Mouse (Mus musculus): ENCODE data around the gene D430041D05Rik. TPM values are rescaled to one million over a fixed set of nuclear protein-coding genes. Genes with fewer than 3 reads are reported as not detected.
"Not testable (repeated sequence)": the region's sequence is repeated elsewhere in the genome, so short reads cannot be mapped to it uniquely, and the experiment has no call there.

Gene D430041D05Rik
- total RNA-seq, 2 experiments from 2014 or later = 0.12 to 0.24 TPM

DNA sequence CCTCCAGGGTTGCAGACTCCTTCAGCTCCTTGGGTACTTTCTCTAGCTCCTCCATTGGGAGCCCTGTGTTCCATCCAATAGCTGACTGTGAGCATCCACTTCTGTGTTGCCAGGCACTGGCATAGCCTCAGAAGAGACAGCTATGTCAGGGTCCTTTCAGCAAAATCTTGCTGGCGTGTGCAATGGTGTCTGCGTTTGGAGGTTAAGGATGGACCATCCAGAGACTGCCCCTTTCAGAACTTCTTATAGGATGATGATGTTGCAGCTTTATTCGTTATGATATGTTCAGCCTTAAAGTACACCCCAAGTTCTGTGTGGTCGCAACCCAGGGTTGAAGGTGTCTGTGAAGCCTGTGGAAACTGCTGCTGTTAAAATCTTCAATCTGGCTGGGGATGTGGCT is 313.4 kb downstream of the D430041D05Rik start:
- DNase-seq; intact Hi-C loops (cut with DNase I): not testable (repeated sequence)

DNA sequence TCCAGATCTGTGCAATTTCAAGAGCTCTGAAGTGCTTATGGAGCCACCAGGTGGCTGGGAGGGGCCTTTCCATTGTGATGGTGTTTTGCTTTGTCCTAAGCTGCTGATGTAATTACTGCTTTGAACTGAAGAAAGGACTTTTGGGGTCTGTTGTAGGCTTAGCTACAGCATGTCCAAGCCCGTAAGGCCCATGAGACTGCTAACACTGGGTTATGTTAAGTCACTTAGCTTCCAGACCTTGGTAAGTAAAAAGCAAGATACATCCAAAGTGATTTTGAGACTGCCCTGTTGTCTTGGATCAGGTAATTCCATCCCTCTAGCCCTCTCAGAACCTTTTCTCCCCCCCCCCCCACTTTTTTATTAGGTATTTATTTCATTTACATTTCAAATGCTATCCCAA is 314.0 kb downstream of the D430041D05Rik start:
- DNase-seq; intact Hi-C loops (cut with DNase I): not testable (repeated sequence)

DNA sequence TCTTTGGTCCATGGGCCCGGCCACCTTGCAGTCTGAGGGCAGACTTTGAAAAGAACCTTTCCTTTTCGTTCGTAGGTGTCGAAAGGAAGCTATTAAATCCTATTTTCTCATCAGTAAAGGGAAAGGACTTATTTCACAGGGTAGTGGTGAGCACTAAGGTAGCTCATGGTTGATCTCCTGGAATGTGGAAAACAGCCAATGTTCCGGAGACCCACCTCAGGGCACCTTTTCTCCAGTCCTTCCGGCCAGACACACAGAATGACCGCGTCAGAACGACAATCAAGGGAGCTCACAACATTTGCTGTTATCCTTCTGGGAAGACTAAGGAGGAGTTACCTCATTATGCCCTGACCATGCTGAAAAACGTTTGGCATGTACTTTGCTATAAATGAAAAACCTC is 314.6 kb downstream of the D430041D05Rik start:
- intact Hi-C loops (cut with DNase I) = no loop called here
- no peak for DNase-seq

DNA sequence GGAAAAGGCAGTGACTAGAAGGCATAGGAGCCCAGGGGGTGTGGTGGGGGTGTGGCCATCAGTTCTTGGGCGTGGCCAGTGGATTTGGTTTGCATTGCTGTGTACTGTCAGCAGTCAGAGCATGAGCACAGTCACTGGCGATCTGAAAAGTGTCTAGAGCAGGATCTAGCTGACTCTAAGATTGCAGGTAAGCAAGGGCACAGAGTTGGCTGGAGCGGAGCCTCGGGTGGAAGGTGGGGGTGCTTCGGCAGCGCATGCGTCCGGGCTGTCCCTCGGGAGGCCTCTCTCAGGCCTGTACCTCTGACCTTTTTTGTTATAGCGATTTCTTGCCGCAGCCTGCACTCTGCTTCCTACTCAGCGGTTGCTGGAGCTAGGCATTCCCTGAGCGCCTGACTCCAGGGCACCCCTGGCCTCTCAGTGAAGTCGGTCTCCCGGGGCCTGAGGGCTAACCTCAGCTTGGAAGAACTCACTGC is 315.0 kb downstream of the D430041D05Rik start, which contains the start of gene Cd59a:
Gene Cd59a, plus strand, starts transcription at position 61 of the 473 bp plus-strand sequence.
- intact Hi-C loops (cut with DNase I) = loop anchor here (2.0 kb wide), 2 partner anchors 27 to 57 kb away; partner anchors contain the start of genes Cd59b and Gm10799
- DNase-seq = peak; percentile 88 to 90

DNA sequence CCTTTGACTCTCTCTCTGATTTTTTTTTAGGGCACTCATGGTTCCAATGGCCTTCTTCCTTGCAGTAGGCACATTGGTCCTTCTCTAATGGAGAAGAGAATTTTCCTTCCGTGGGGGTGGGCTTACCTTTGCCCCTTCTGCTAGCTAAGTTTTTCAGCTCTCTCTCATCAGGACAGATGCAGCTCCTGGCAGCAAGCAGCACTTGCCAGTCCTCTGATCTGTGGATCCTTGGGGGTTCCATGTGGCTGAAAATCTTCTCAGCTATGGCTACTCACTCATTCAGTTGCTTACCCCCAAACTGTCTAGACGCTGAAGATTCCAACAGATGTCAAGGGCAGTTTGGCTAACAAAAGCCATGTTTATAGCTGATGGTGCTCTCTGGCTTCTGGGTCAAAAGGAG is 317.5 kb downstream of the D430041D05Rik start:
- intact Hi-C loops (cut with DNase I) = no loop called here
- no peak for DNase-seq

Small RNA genes lying within 50 kb of the gene (microRNA-seq; reads per million reads assigned to microRNA genes)
- gene Mir1902 = 0 to 0.47 reads per million in 2 experiments

Other genes starting within 250 kb of the D430041D05Rik start
- gene Hipk3, start 83.4 kb upstream of the D430041D05Rik start, total RNA-seq (2021) = 100 to 1,000 TPM; 194 to 211 TPM
- 10 to 100 TPM; 21.2 to 23.5 TPM for gene Cstf3, start 179.5 kb upstream of the D430041D05Rik start, total RNA-seq (2021)

All from heart, postnatal 10 days (tissue).